ENCODE assay signal across 9 mouse cellular contexts in the genomic region with DNA sequence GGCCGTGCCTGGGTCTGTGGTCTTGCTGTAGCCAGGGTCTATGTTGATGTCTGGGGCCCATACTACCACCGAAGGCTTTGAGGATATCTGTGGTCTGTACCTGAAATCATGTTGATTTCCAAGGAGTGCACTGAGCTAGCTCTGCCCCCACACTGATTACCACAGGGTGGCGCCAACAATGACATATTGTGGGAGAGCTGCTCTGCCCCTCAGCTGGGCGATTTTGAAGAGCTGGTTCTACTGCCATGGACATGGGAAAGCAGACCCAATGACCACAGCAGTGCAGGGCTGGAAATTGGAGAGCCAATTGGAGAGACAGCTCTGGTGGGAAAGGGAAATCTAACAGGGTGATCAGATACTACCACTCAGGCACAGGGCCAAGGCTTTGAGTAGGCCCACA.
DNase-seq lines count a peak whose midpoint lies in the region; ATAC-seq lines count a peak whose summit lies in the region.
"Had no signal": no experiment of that assay in that cellular context is flagged by ENCODE, and none has a peak within 500 bp of the region (broad histone marks: within the 10 kb centered on the region; RNA-seq: fewer than 3 reads in every experiment).

No protein-coding gene starts in this region.

- H3K4me3 ChIP-seq in heart, embryonic 10.5 days: no peak overlapping the region
- H3K4me3 ChIP-seq: limb, embryonic 15.5 days had no signal

- no peak overlapping the region for H3K27ac ChIP-seq in heart, embryonic 10.5 days
- H3K27ac ChIP-seq: limb, embryonic 15.5 days had no signal

- peak; percentile 79 for DNase-seq in heart, adult 11 months
- DNase-seq in heart, embryonic 10.5 days (ENCODE audit: low spot score): no peak
- DNase-seq in lung, postnatal 10 days: peak; percentile 13
- DNase-seq in lung, postnatal 25 days (ENCODE audit: low spot score): no peak
- peak; percentile 14 for DNase-seq in adrenal gland, adult 2 months
- DNase-seq in yolk sac, embryonic 10.5 days (ENCODE audit: low spot score): no peak

- WGBS in heart, embryonic 10.5 days: 74% methylated on average over 4 of the region's 4 CpGs

- no peaks in the 10 kb centered on the region for H3K27me3 ChIP-seq in heart, embryonic 10.5 days (ENCODE audit: insufficient read depth, poor library complexity, severe bottlenecking)
- H3K27me3 ChIP-seq: limb, embryonic 15.5 days had no signal

- H3K4me1 ChIP-seq in heart, embryonic 10.5 days: no peaks in the 10 kb centered on the region
- H3K4me1 ChIP-seq: limb, embryonic 15.5 days had no signal

- no peaks in the 10 kb centered on the region for H3K9me3 ChIP-seq in heart, embryonic 10.5 days
- H3K9me3 ChIP-seq: limb, embryonic 15.5 days had no signal

- no peaks in the 10 kb centered on the region for H3K36me3 ChIP-seq in heart, embryonic 10.5 days
- H3K36me3 ChIP-seq: limb, embryonic 15.5 days had no signal

- ATAC-seq in megakaryocyte progenitor cell, adult 5-6 weeks (replicated peaks; ENCODE audit: poor library complexity): peak; percentile 80
- ATAC-seq in erythroblast, adult 5-6 weeks (replicated peaks; ENCODE audit: low FRiP score, poor library complexity, severe bottlenecking): no peak

Comparison
In these comparisons a context has a peak if more than half of its experiments do, and no peak if none do; other contexts are left out.
1. DNase-seq: peak in heart, adult 11 months (single experiment), lung, postnatal 10 days (single experiment) and adrenal gland, adult 2 months (single experiment); none in heart, embryonic 10.5 days (single experiment), lung, postnatal 25 days (single experiment) and yolk sac, embryonic 10.5 days (single experiment).